Mouse (Mus musculus) spleen, adult 2 months (tissue): Measurements from ENCODE around the gene Grip2.

Experiments used
- CTCF ChIP-seq: fragments of 200-500 bp; IDR thresholded peaks from 2 replicates; pipeline ENCODE4 v1.5.1; 2011; ENCODE audit warnings: mild to moderate bottlenecking, inconsistent platforms; ENCODE audit not compliant: insufficient read depth, insufficient read length, insufficient replicate concordance; ENCODE audit errors: extremely low read depth
- POLR2A ChIP-seq: fragments of 200-500 bp; IDR thresholded peaks from 2 replicates; pipeline ENCODE4 v1.6.1; 2011; ENCODE audit warnings: low read depth, low read length, inconsistent platforms

DNA sequence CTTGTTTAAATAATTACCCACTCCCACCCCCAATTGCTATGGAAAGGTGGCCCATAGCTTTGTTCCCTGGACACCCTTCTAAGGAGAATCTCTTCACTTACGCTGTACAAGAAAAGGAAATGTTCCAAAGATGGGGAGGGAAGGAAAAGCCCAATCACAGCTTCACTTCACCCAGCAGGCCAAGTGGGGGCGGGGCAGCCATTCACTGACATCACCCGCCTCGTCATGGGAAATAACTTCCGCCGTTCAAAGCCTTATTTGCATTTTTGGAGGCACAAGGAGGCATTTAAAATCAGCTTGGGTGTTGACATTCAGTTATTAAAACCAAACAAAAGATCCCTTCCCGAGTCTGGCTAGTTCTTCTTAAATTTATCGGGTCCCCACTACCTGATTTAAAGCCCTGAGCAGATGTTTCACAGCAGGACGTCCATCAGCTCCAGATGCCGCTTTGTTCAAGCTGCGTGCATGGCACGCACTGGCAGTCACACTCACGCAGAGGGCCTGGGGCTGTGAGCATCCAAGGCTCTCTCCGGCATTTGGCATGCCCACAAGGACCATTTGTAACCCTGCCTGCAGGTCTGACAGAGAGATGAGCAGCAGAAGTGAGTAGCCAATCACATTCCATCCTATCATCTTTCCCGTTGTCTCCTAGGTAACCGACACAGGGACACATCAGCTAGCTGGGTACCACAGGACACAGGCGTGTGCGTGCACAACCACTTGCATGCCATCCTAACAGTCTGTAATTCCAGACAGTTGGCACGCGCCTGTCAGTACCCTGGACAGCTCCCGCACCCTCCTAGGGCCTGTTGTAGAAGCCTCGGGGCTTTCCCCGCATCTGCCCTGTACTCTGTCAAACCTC is 12.2 kb upstream of the Grip2 start:
- TF ChIP-seq POLR2A, result no peak
- TF ChIP-seq CTCF, result no peak
